Mouse (Mus musculus): ENCODE data around the gene Srbd1. TPM values are rescaled to one million over a fixed set of nuclear protein-coding genes. Genes with fewer than 3 reads are reported as not detected.
A peak's percentile ranks its signal among the peaks of the same experiment; 100 is the strongest.

Gene Srbd1
- polyA plus RNA-seq, 1 experiment from 2014 or later = 25.4 TPM

DNA sequence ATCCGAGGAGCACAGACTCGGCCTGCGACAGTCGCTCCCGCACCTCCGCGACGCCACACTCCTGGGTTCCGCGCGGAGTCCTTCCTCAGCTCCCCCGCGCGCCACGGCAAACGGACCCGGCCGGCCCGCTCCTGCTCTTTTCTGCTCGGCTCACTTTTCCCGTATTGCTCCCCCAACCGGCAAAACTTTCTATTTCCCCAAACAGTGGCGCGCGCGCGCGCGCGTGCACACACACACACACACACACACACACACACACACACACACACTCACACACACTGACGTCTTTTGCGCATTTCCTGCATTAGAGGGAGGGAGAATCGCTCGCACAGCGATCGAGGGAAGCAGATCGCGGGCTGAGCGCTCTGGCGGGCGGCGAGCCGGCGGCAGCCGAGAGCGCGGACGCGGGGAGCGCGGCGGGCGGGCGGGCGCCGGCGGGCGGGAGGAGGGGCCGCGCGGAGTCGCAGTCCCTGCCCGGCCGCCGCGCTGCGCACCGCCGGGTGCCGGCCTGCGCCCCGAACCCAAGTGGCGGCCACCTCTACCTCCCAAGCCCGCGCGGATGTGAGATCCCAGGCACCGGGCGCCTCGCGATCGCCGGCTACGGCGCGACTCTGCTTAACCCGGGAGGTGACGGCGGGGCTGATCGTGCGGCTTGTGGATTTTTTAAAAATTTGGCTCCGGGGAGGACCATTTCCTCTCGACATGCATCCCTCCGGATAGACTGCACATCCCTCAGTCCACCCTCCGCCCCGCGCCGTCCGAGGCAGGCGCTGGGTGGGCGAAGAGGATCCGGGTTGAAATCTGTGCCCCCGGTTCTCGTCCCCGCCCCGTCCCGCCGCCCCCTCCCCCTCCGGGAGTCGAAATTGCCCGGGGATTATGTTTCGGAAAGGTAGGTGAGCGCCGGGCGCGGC is 22.6 kb upstream of the Srbd1 start, which contains the start of gene Prkce:
TSS of gene Prkce (plus strand) at position 466 of the 911 bp plus-strand sequence.
- 0 out of 2 replicates have a peak, but pooled peaks cover 1% of the 10 kb centered on the region for H3K36me3 ChIP-seq (replicated peaks)
- H3K4me3 ChIP-seq = peak within 1 kb of the TSS; percentile 81
- DNase-seq (ENCODE audit: extremely low spot score, low spot score) = peak; percentile 90
- WGBS = under 1% methylated on average over 115 of the region's 115 CpGs
- H3K27me3 ChIP-seq (ENCODE audit: poor library complexity, severe bottlenecking) = peaks cover 29% of the 10 kb centered on the region
- no peaks in the 10 kb centered on the region for H3K9me3 ChIP-seq
- H3K4me1 ChIP-seq = peaks cover 41% of the 10 kb centered on the region
- H3K27ac ChIP-seq = peak within 1 kb of the TSS; percentile 94

- Histone ChIP-seq H3K4me3 (peak overlapping the region; percentile 81), H3K27me3 (ENCODE audit: poor library complexity, severe bottlenecking) (peaks cover 29% of the 10 kb centered on the region), H3K36me3 (replicated peaks) (no peaks in the 10 kb centered on the region), H3K9me3 (no peaks in the 10 kb centered on the region), H3K4me1 (peaks cover 45% of the 10 kb centered on the region), H3K27ac (peak overlapping the region; percentile 94)
- DNase-seq (ENCODE audit: extremely low spot score, low spot score) = peak; percentile 68
- under 1% methylated on average over 46 of the region's 46 CpGs for WGBS
Measured at GRCm38 (mm10) chr17:86166567-86167319, 21.8 kb upstream of the Srbd1 start.

DNA sequence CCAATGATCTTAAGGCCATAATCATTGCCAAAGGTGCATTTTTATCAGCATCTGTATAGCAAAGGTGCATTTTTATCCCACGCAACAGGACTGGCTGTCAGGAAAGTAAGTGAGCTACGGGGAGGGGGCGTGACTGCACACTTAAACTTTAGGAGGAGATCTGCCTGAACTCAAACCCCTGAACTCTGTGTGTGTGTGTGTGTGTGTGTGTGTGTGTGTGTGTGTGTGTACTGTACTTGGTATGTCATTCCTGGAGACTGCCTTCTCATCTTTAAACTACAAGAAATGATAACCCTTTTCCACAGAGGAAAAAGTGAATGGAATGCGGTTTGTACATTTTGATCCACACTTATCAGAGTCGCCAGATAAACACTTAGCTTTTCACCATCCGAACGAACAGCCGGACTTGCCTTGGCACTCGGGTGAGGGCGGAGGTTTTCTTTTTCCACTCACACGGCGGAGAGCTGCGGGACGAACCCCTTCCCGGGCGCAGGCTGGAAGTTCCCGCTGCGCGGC is 21.1 kb upstream of the Srbd1 start:
- H3K4me3 ChIP-seq = peak overlapping the region; percentile 81
- peaks cover 48% of the 10 kb centered on the region for H3K4me1 ChIP-seq
- 2% methylated on average over 19 of the region's 19 CpGs for WGBS
- peak overlapping the region; percentile 94 for H3K27ac ChIP-seq
- H3K36me3 ChIP-seq (replicated peaks) = no peaks in the 10 kb centered on the region
- no peak for DNase-seq (ENCODE audit: extremely low spot score, low spot score)
- no peaks in the 10 kb centered on the region for H3K9me3 ChIP-seq
- peaks cover 28% of the 10 kb centered on the region for H3K27me3 ChIP-seq (ENCODE audit: poor library complexity, severe bottlenecking)

GRCm38 (mm10) chr17:86164416-86164815 is 19.4 kb upstream of the Srbd1 start:
- no peak overlapping the region for H3K27ac ChIP-seq
- H3K36me3 ChIP-seq (replicated peaks) = no peaks in the 10 kb centered on the region
- 87% methylated on average over 7 of the region's 7 CpGs for WGBS
- H3K4me1 ChIP-seq = peaks cover 33% of the 10 kb centered on the region
- peaks cover 11% of the 10 kb centered on the region for H3K27me3 ChIP-seq (ENCODE audit: poor library complexity, severe bottlenecking)
- H3K9me3 ChIP-seq = no peaks in the 10 kb centered on the region
- H3K4me3 ChIP-seq = no peak overlapping the region
- DNase-seq (ENCODE audit: extremely low spot score, low spot score) = no peak

DNA sequence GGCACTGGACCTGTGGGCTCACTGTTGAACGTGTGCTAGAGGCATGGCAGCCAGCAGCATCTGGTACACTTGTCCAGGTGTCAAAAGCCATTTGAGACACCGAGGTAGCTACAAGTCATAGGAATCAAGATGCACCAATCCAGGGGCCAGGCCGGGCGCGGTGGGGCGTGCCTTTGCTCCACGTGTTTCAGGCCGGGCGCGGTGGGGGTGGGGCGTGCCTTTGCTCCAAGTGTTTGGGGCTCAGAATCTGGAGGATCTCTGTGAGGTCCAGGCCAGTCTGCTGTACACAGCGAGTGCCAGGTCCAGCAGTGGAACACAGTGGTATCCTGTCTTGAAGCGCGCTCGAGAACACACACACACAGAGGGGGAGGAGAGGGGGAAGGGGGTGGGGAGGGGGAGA is 17.7 kb upstream of the Srbd1 start:
- no peak for DNase-seq (ENCODE audit: extremely low spot score, low spot score)
- Histone ChIP-seq H3K4me1 (peaks cover 23% of the 10 kb centered on the region), H3K36me3 (replicated peaks) (no peaks in the 10 kb centered on the region), H3K27me3 (ENCODE audit: poor library complexity, severe bottlenecking) (no peaks in the 10 kb centered on the region), H3K27ac (no peak overlapping the region), H3K9me3 (no peaks in the 10 kb centered on the region), H3K4me3 (no peak overlapping the region)
- WGBS = 59% methylated on average over 15 of the region's 15 CpGs

- Histone ChIP-seq H3K36me3 (replicated peaks) (no peaks in the 10 kb centered on the region), H3K27ac (no peak overlapping the region), H3K27me3 (ENCODE audit: poor library complexity, severe bottlenecking) (no peaks in the 10 kb centered on the region), H3K4me1 (peaks cover 8% of the 10 kb centered on the region; the same call in 1 of the 2 replicates), H3K4me3 (no peak overlapping the region), H3K9me3 (no peaks in the 10 kb centered on the region)
- no peak for DNase-seq (ENCODE audit: extremely low spot score, low spot score)
- WGBS = 89% methylated on average over 6 of the region's 6 CpGs
Measured at GRCm38 (mm10) chr17:86156999-86157398, 12.0 kb upstream of the Srbd1 start.

GRCm38 (mm10) chr17:86150867-86151348 is 5.9 kb upstream of the Srbd1 start:
- Histone ChIP-seq H3K4me1 (peaks cover 2% of the 10 kb centered on the region), H3K27ac (no peak overlapping the region), H3K36me3 (replicated peaks) (no peaks in the 10 kb centered on the region), H3K27me3 (ENCODE audit: poor library complexity, severe bottlenecking) (no peaks in the 10 kb centered on the region), H3K4me3 (no peak overlapping the region), H3K9me3 (no peaks in the 10 kb centered on the region)
- peak; percentile 39 for DNase-seq (ENCODE audit: extremely low spot score, low spot score)
- WGBS = 17% methylated on average over 5 of the region's 5 CpGs

GRCm38 (mm10) chr17:86149726-86150125 is 4.8 kb upstream of the Srbd1 start:
- 96% methylated on average over 1 of the region's 1 CpGs for WGBS
- H3K9me3 ChIP-seq = no peaks in the 10 kb centered on the region
- no peaks in the 10 kb centered on the region for H3K27me3 ChIP-seq (ENCODE audit: poor library complexity, severe bottlenecking)
- no peaks in the 10 kb centered on the region for H3K36me3 ChIP-seq (replicated peaks)
- H3K27ac ChIP-seq = no peak overlapping the region
- no peak for DNase-seq (ENCODE audit: extremely low spot score, low spot score)
- H3K4me3 ChIP-seq = no peak overlapping the region
- H3K4me1 ChIP-seq = peaks cover 8% of the 10 kb centered on the region

DNA sequence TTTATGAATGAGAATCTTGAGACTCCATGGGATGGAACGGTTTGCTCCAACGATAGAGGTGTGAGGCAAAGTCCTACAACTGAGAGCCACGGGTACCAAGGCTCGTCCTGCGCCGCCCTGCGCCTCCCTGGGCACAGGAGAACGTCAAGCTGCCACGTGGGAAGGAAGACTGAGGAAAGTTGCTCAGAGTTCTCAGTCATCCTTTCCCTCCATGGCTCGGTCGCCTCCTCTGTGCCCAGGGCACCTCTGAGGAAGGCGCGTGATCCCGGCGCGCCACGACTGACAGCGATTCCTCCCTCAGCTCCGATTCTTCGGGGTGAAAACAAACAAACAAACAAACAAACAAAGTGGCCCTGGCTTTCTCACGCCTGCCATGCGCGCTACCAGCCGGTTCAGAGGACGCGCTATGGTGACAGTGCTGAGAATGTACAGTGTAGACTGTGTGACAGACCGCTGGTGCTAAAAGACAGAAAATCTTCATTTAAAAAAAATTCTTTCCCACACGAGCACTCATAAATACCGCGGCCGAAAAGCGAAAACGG is 367 bp downstream of the Srbd1 start:
- WGBS = under 1% methylated on average over 33 of the region's 33 CpGs
- H3K4me3 ChIP-seq = peak overlapping the region; percentile 84
- peak overlapping the region; percentile 87 for H3K27ac ChIP-seq
- H3K9me3 ChIP-seq = no peaks in the 10 kb centered on the region
- peaks cover 18% of the 10 kb centered on the region for H3K4me1 ChIP-seq
- peaks cover 21% of the 10 kb centered on the region for H3K36me3 ChIP-seq (replicated peaks)
- no peak for DNase-seq (ENCODE audit: extremely low spot score, low spot score)
- no peaks in the 10 kb centered on the region for H3K27me3 ChIP-seq (ENCODE audit: poor library complexity, severe bottlenecking)

DNA sequence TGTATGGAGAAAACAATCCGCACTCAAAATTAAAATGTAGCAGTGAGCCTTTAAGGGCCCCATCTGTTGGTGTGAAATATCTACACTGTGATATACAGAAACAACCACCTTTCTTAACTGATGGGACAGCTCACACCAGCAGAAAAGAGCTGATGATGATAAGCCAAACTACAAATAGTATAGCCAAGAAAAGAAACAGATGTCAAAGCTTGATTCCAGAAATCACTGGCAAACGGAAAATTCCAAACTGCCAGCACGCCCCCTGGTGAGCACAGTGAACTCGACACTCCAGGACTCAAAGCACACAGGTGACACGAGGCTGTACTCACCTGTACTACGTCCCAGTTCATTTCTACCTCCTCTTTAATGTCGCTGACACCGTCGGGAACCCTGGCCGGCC is 9.1 kb downstream of the Srbd1 start:
- H3K36me3 ChIP-seq (replicated peaks) = peaks cover 96% of the 10 kb centered on the region
- no peak for DNase-seq (ENCODE audit: extremely low spot score, low spot score)
- H3K4me3 ChIP-seq = no peak overlapping the region
- no peaks in the 10 kb centered on the region for H3K9me3 ChIP-seq
- H3K4me1 ChIP-seq = no peaks in the 10 kb centered on the region
- H3K27ac ChIP-seq = no peak overlapping the region
- no peaks in the 10 kb centered on the region for H3K27me3 ChIP-seq (ENCODE audit: poor library complexity, severe bottlenecking)
- 86% methylated on average over 10 of the region's 10 CpGs for WGBS

DNA sequence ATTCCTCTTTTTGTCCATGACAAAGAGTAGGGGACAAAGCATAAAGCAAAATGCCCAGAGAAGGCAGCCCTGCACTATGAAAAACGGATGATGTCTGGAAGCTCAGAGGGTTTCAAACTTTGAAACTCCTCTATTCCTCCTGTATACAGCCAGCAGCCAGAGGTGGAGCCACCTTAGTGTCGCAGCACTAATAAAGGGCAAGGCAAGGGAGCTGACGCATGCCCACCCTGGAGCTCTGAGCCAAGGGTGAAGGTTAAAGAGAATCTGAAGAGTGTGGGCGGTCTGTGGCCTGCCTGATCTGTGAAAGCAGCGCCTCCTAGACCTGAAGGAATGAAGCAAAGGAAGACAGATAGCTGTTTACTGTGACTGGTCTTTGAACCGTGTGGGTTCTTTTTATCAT is 10.5 kb downstream of the Srbd1 start:
- peaks cover 98% of the 10 kb centered on the region for H3K36me3 ChIP-seq (replicated peaks)
- 90% methylated on average over 6 of the region's 6 CpGs for WGBS
- H3K9me3 ChIP-seq = no peaks in the 10 kb centered on the region
- H3K27me3 ChIP-seq (ENCODE audit: poor library complexity, severe bottlenecking) = no peaks in the 10 kb centered on the region
- no peaks in the 10 kb centered on the region for H3K4me1 ChIP-seq
- H3K4me3 ChIP-seq = no peak overlapping the region
- no peak for DNase-seq (ENCODE audit: extremely low spot score, low spot score)
- H3K27ac ChIP-seq = no peak overlapping the region

DNA sequence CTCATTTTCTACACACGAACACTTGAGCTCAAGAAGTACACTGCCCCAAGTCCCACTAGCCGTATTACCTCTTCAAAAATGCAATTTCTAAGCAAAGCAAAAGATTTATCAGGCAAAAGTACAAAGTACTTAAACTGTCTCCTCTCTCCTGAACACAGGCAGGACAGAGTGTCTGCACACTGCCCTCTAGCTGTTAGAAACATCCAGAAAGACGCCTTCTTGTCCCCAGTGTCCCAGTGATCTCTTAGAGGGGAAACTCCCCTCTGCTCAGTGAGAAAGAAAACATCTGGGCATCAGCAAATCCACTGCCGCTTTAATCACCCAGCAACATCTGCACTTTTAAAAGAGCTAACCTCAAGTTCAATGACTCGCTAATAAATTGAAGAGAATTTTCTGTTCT is 12.4 kb downstream of the Srbd1 start:
- Histone ChIP-seq H3K4me3 (no peak overlapping the region), H3K4me1 (no peaks in the 10 kb centered on the region), H3K27me3 (ENCODE audit: poor library complexity, severe bottlenecking) (no peaks in the 10 kb centered on the region), H3K9me3 (no peaks in the 10 kb centered on the region), H3K27ac (no peak overlapping the region), H3K36me3 (replicated peaks) (peaks cover 98% of the 10 kb centered on the region)
- WGBS = 80% methylated on average over 5 of the region's 5 CpGs
- DNase-seq (ENCODE audit: extremely low spot score, low spot score) = no peak
